ENCODE assay signal across 7 mouse cellular contexts in the genomic region with DNA sequence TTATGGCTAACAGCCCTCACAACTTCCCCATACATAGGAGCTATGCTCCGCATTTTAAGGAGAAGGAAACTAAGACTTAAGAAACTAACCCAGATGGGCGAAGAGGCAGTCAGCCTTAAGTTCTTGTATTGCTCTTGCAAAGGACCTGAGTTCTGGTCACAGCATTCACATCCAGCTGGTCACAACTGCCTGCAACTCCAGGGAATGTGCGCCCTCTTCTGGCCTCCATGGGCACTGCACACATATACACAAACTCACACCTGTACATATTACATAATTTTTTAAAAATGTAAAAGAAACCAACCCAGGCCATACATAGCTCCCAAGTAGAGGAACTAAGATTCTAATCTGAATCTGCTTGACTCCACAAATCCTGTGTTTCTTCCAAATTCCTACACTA. TPM values are rescaled to one million over a fixed set of nuclear protein-coding genes. Genes with fewer than 3 reads are reported as not detected.
DNase-seq lines count a peak whose midpoint lies in the region; ATAC-seq and TF ChIP-seq lines count a peak whose summit lies in the region.

No protein-coding gene starts in this region.

- no peaks in the 10 kb centered on the region for H3K9me3 ChIP-seq in G1E (replicated peaks)
- no peaks in the 10 kb centered on the region for H3K9me3 ChIP-seq in midbrain, embryonic 16.5 days (replicated peaks; ENCODE audit: control insufficient read depth, low read length, poor library complexity, severe bottlenecking)

- H3K4me1 ChIP-seq in G1E (ENCODE audit: insufficient read depth, low read depth, low read length) = no peaks in the 10 kb centered on the region
- H3K4me1 ChIP-seq in bone marrow macrophage, adult 2 months (ENCODE audit: control insufficient read depth, insufficient read depth, low read length) = no peaks in the 10 kb centered on the region
- no peaks in the 10 kb centered on the region for H3K4me1 ChIP-seq in midbrain, embryonic 16.5 days (ENCODE audit: control insufficient read depth, insufficient read depth, low read length)

- peaks cover 30% of the 10 kb centered on the region for H3K27me3 ChIP-seq in G1E (ENCODE audit: insufficient read depth, low read length)
- H3K27me3 ChIP-seq in midbrain, embryonic 16.5 days (ENCODE audit: control insufficient read depth, insufficient read depth, low read depth, low read length) = no peaks in the 10 kb centered on the region

- TF ChIP-seq POLR2A in bone marrow macrophage, adult 2 months (IDR thresholded peaks at IDR 0.05; ENCODE audit: borderline replicate concordance, low read depth, low read length) = no peak

- TF ChIP-seq CTCF in G1E (IDR thresholded peaks at IDR 0.05; ENCODE audit: low read depth, low read length) = peak; percentile 56
- TF ChIP-seq CTCF in bone marrow macrophage, adult 2 months (IDR thresholded peaks at IDR 0.05; ENCODE audit: low read depth, low read length) = peak; percentile 85

- H3K4me2 ChIP-seq in midbrain, embryonic 16.5 days (ENCODE audit: low read length) = no peak overlapping the region

- intact Hi-C loops in left cerebral cortex, postnatal 4 days (cut with DNase I) = no loop called here
- intact Hi-C loops in left cerebral cortex, postnatal 25 days (cut with DNase I) = no loop called here
- intact Hi-C loops in gastrocnemius, postnatal 14 days (cut with DNase I; ENCODE audit: low total_unique reads) = no loop called here

- peak; percentile 3 for DNase-seq in left cerebral cortex, postnatal 4 days
- no peak for DNase-seq in left cerebral cortex, postnatal 25 days (ENCODE audit: low spot score in 2 of 2)
- DNase-seq in G1E (ENCODE audit: low spot score) = no peak
- DNase-seq in gastrocnemius, postnatal 14 days = no peak

- no peak overlapping the region for H3K4me3 ChIP-seq in G1E (ENCODE audit: low read depth, low read length)
- no peak overlapping the region for H3K4me3 ChIP-seq in bone marrow macrophage, adult 2 months (ENCODE audit: insufficient read depth, low read length)
- H3K4me3 ChIP-seq in midbrain, embryonic 16.5 days (ENCODE audit: low read depth, low read length) = no peak overlapping the region

- no peak for ATAC-seq in G1E (ENCODE audit: extremely low read depth, insufficient number of reproducible peaks, low FRiP score, poor library complexity, severe bottlenecking)
- ATAC-seq in megakaryocyte progenitor cell, adult 5-6 weeks (replicated peaks; ENCODE audit: poor library complexity) = peak; percentile 61
- no peak for ATAC-seq in midbrain, embryonic 16.5 days

- no peak overlapping the region for H3K27ac ChIP-seq in bone marrow macrophage, adult 2 months (ENCODE audit: insufficient read depth, low read depth, low read length)
- H3K27ac ChIP-seq in midbrain, embryonic 16.5 days (ENCODE audit: low read length) = no peak overlapping the region

- 62% methylated on average over 3 of the region's 3 CpGs for WGBS in midbrain, embryonic 16.5 days

- H3K36me3 ChIP-seq in G1E (replicated peaks) = no peaks in the 10 kb centered on the region
- no peaks in the 10 kb centered on the region for H3K36me3 ChIP-seq in midbrain, embryonic 16.5 days (ENCODE audit: control insufficient read depth, insufficient read depth, low read length)

- H3K9ac ChIP-seq in midbrain, embryonic 16.5 days (ENCODE audit: low read depth, low read length) = no peak overlapping the region

RNA-seq across cellular contexts. Expression of a gene that starts 14.8 kb away (rescaled TPM):
- 10 to 100 TPM; 13.3 to 15.2 TPM for total RNA-seq in left cerebral cortex, postnatal 4 days (2021)
- total RNA-seq in left cerebral cortex, postnatal 25 days (2021) = 10 to 100 TPM; 12.5 to 13.7 TPM
- 54.2 and 62.1 TPM in 2 replicates for total RNA-seq in G1E (2014; fragmentation: Nextera tagmentation)
- 82.8 and 89.8 TPM in 2 replicates for total RNA-seq in G1E (2017)
- 3.2 TPM in 2 replicates for polyA plus RNA-seq in G1E (2012)
- polyA plus RNA-seq in bone marrow macrophage, adult 2 months (2012; ENCODE audit: insufficient read depth, insufficient read length, missing spikeins) = 26.3 and 27.9 TPM in 2 replicates
- 34.2 TPM in 2 replicates for total RNA-seq in megakaryocyte progenitor cell, adult 5-6 weeks (2015)
- 65.5 and 67.1 TPM in 2 replicates for total RNA-seq in megakaryocyte progenitor cell, adult 5-6 weeks (2017)
- total RNA-seq in gastrocnemius, postnatal 14 days (2021) = 1 to 10 TPM; 9.3 to 9.4 TPM
- 20.3 and 21.4 TPM in 2 replicates for polyA plus RNA-seq in midbrain, embryonic 16.5 days (2015; fragmentation: Nextera tagmentation; extraction: Ambion mirVana)

RNA-seq across cellular contexts. Expression of a gene that starts 37.1 kb away (rescaled TPM):
- total RNA-seq in left cerebral cortex, postnatal 4 days (2021) = 10 to 100 TPM; 58.9 to 63.6 TPM
- total RNA-seq in left cerebral cortex, postnatal 25 days (2021) = 10 to 100 TPM; 53.1 to 58.3 TPM
- total RNA-seq in G1E (2014; fragmentation: Nextera tagmentation) = 41.7 and 41.9 TPM in 2 replicates
- total RNA-seq in G1E (2017) = 14.5 and 17.4 TPM in 2 replicates
- 4.2 and 10.7 TPM in 2 replicates for polyA plus RNA-seq in G1E (2012)
- 19.5 and 26.9 TPM in 2 replicates for polyA plus RNA-seq in bone marrow macrophage, adult 2 months (2012; ENCODE audit: insufficient read depth, insufficient read length, missing spikeins)
- 20.4 and 25.3 TPM in 2 replicates for total RNA-seq in megakaryocyte progenitor cell, adult 5-6 weeks (2015)
- 13.2 and 14.6 TPM in 2 replicates for total RNA-seq in megakaryocyte progenitor cell, adult 5-6 weeks (2017)
- total RNA-seq in gastrocnemius, postnatal 14 days (2021) = 10 to 100 TPM; 31.2 to 31.6 TPM
- polyA plus RNA-seq in midbrain, embryonic 16.5 days (2015; fragmentation: Nextera tagmentation; extraction: Ambion mirVana) = 26.4 and 31.4 TPM in 2 replicates
